Mouse (Mus musculus): ENCODE results near the gene Rpf1.

- TF ChIP-seq CTCF (IDR thresholded peaks at IDR 0.05; ENCODE audit: low read depth) = peak; percentile 12; the same call in 1 of the 2 replicates
- TF ChIP-seq EP300 (IDR thresholded peaks at IDR 0.05; ENCODE audit: low read depth) = no peak
Measured at GRCm38 (mm10) chr3:146482044-146482443, 39.2 kb downstream of the Rpf1 start.
